Mouse (Mus musculus) lung, adult 2 months (tissue): ENCODE results near the gene Jun.

ENCODE experiments used
- CTCF ChIP-seq: fragments of 200-500 bp; IDR thresholded peaks from 2 replicates; pipeline ENCODE4 v1.5.1; 2011; ENCODE audit warnings: mild to moderate bottlenecking, low read length, control low read depth; ENCODE audit not compliant: insufficient read depth
- POLR2A ChIP-seq: fragments of 200-500 bp; IDR thresholded peaks from 2 replicates; pipeline ENCODE4 v1.6.1; 2011; ENCODE audit warnings: low read depth, mild to moderate bottlenecking, control low read depth, low read length, borderline replicate concordance; ENCODE audit errors: extremely low read depth

GRCm38 (mm10) chr4:95053041-95053790 is 1.2 kb upstream of the Jun start:
- TF ChIP-seq CTCF (peak; percentile 83), POLR2A (peak; percentile 98)
